Mouse (Mus musculus): ENCODE measurements around the gene Arhgap6.

Gene Arhgap6
- long read RNA-seq, experiment 1, partial matches to known transcripts, result 0 of 1 reads
- long read RNA-seq, experiment 1, other reads (novel, unspliced or antisense), result 1 of 1 reads
- long read RNA-seq, experiment 2, partial matches to known transcripts, result 2 of 2 reads
- long read RNA-seq, experiment 2, other reads (novel, unspliced or antisense), result 0 of 2 reads

DNA sequence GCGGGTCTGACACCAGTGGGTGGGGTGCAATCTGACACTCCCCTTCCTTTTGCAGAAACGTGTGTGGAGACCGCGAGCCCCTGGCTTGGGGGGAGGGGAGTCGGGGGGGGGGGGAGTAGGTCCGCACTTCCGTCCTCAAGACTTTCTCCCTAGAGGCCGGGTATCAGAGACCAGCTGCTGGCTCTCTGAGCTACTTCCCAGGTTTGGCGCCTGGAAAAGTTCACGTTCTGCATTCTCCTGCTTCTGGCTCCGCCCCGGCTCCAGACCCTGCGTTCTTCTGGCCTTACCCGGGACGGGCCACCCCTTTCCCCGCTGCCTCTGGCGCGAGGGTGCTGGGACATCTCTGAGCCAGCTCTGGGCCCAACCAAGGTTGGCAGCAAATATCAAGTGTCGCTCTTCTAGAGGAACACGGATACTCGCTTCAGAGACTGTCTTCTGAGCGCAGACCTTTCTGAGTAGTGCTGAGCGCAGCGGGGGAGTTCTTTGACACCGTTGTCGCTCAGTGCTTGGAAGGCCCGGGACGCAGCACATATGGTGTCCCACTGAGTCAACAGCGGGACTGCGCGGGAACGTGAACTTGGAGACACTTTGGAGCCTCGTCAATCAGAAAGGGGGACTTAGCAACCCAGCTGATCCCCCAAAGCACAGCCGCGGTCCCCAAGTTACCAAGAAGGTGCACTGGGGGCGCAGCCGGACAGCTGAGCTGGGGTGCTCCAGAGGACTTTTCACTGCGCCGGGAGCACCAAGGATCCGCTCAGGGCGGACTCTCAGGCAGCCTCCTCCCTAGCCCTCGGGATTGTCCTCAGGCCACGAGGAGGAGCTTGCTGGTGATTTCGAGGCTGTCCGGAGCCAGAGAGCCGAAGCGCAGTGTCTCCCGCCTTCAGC is at the start of gene Arhgap6:
Gene Arhgap6, plus strand, starts transcription at position 126 of the 885 bp plus-strand sequence.
- intact Hi-C loops (cut with DNase I), result no loop called here

DNA sequence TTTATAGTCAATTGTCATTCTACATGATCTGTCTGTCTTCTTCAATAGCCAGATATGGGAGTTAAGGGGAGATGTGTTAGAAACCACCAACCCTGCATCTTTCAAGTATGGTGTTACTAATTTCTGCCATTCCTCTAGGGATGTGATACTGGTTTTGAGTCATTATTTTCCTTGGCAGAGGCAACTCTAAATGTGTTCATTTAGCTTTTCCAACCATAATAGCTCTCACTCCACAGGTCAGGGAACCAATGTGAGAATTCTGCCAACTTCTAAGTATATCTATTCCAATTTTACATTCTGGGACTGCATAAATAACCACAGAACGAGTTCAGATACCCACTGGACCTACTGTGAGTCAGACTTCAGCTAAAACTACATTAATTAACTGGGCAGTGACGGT is 47.9 kb upstream of the Arhgap6 start:
- intact Hi-C loops (cut with DNase I), result no loop called here

DNA sequence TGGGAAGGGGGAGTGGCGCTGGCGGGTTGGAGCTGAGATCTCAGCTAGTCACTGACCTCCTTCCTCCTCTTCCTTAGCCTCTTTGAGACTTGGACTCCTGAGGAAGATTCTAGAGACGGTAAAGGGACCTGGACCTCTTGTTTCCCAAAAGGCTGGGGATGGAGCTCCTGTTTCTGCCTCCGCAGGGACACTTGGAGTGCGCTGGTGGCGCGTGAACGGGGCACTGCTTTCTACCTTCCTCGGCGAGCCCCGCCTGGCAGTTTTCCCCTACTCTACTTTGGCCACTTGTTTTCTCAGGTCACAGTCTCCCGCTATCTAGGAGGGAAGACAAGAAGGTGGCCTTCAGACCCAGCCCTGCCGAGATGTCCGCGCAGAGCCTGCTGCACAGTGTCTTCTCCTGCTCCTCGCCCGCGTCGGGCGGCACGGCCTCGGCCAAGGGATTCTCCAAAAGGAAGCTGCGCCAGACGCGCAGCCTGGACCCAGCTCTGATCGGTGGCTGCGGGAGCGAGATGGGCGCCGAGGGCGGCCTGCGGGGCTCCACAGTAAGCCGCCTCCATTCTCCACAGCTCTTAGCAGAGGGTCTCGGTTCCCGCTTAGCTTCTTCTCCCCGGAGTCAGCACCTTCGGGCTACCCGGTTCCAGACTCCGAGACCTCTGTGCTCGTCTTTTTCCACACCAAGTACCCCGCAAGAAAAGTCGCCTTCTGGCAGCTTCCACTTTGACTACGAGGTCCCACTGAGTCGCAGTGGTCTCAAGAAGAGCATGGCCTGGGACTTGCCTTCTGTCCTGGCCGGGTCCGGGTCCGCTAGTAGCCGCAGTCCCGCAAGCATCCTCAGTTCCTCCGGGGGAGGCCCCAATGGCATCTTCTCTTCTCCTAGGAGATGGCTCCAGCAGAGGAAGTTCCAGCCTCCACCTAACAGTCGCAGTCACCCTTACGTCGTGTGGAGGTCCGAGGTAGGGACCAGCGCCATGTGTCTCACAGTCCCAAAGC is 1.3 kb downstream of the Arhgap6 start:
- intact Hi-C loops (cut with DNase I), result no loop called here

DNA sequence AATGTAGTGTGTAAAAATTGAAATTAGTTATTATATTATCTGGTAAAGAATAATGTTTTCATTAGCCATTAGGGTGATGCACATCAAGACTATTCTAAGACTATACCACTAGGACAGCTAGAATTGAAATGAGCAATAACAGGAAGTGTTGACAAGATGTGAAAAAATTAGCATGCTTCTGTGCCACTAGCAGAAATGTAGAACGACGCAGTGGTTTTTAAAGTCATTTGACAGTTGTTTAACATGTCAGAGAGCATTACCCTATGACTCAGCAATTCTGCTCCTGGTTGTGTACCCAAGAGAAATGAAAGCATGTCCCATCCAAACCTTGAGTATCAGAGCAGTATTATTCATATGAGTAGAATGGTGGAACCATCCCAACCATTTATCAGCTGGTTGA is 9.8 kb downstream of the Arhgap6 start:
- intact Hi-C loops (cut with DNase I), result no loop called here

DNA sequence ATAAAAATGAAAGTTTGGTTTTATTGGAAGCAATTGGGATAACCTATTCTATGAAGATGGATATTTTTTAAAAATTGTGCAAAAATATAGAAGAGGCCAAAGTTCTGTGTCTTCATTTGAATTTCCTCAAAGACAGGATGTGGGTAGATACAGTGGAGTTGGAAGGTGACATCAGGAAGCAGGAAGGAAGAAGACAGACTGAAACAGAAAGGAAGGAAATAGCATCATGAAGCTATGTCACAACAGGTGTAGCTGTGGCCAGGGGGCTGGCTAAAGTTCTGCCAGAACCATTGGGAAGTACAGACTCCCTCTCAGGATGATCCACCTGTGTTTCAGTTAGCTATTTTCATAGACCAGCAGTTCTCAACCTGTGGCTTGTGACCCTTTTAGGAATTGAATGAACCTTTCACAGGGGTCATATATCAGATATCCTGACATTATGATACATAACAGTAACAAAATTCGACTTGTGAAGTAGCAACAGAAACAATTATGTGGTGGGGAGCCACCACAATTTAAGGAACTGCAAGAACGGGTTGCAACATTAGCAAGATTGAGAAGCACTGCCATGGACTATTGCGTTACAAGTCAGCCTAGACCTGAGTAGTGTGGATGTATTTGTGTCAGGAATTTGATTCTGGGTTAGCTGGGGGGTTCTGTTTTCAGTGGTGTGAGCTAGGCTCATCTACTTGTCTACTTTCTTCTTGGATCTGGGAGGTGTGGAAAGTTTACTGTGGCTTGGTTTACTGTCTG is 15.8 kb downstream of the Arhgap6 start:
- intact Hi-C loops (cut with DNase I), result no loop called here

DNA sequence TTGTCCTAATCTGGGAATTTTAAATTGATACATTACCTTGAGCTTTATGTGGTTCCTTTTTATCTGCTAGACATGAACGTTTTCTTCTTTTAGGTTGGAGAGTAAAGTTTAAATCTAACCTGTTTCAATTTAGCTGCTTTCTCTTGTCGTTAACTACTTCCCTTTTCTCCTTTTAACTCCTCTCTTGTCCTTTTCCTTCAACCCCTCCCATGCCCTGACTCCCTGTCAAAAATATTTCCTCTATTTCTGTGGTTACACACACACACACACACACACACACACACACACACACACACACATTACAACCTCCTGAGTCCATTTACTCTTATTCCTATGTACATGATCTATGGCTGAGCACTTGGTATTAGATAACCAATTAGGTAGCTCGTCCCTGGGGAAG is 24.0 kb downstream of the Arhgap6 start:
- intact Hi-C loops (cut with DNase I), result no loop called here

DNA sequence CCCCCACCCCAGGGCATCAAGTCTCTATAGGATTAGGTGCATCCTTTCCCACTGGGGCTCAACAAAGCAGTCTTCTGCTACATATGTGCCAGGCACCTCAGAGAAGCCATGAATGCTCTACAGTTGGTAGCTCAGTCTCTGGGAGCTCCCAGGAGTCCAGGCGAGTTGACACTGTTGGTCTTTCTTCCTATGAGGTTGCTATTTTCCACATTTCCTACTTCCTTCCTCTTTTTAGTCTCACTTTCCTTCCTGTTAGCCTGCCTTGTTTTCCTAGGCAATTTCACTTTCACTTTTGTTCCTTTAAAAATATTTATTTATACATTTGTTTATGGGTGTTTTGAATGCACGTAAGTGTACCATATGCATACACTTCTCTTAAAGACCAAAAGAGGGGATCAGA is 29.3 kb downstream of the Arhgap6 start:
- intact Hi-C loops (cut with DNase I), result no loop called here

DNA sequence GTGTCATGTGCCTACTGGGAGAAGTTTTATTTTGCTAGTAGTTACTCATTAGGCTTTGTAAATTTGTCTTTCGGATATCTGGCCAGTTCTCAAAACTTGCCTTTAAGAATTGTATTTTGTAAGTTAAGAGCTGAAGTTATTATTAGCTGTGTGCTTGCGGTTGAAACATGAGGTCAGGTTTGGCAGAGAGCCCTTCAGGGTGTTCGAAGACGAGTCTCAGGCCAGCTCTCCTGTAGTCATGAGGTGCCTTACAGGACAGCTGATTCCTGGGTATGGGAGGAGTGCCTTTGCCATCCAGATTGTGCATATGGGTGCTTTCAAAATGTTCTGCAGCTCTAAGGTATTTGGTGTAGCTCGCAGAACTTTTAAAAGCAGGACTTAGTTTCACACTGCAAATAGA is 37.4 kb downstream of the Arhgap6 start:
- intact Hi-C loops (cut with DNase I), result no loop called here

DNA sequence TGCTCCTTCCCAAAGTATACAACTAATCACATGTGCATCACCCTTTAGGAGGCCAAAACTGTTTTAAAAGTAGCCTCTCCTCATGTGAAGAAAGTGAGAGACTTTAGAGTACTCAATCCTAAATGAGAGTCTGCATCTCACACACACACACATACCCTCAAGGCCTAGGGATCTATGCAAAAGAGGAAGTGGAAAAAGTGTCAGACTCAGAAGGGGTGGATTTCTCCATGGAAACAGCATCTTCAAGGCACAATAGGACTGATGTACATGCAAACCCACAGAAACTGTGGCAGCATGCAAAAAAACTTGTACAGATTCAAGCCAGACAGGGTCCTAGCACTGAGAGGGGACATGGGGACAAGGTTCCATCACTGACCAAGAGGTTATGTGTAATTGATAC is 53.2 kb downstream of the Arhgap6 start:
- intact Hi-C loops (cut with DNase I), result no loop called here

DNA sequence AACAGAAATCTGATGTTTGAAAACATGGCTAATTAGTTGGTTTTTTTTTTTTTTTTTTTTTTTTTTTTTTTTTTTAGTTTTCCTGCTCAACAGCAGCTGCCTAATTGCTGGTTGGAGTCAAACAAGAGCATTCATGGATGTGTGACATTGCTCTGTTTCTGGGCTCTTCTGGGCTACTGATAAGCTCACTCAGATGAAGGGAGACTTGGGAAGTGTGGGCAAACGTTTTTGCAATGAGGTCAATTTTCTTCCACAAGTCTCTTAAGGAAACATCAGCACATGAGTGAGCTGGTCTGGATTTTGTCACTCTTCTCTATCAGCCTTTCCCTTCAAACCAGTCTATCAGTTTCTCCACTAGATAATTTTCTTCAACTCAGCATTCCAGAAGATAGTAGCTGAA is 79.8 kb downstream of the Arhgap6 start:
- intact Hi-C loops (cut with DNase I), result no loop called here

DNA sequence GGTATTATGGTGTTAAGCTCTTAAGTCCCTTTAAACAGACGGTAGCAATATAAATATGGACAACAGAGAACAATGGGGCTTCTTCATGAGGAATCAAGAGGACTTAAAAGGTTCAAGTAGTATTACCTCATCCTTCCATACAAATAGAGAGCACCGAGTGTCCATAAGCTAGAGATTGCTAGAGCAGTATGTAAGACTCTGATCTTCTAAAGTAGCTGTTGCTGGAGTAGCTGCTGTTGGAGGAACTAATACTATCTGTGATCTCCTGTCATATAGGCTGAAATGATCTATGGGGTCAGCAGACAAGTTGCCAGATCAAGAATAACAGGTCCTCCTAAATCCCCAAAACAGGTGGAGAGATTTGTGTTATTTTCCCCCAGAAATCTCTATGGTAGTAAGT is 108.7 kb downstream of the Arhgap6 start:
- intact Hi-C loops (cut with DNase I), result no loop called here

DNA sequence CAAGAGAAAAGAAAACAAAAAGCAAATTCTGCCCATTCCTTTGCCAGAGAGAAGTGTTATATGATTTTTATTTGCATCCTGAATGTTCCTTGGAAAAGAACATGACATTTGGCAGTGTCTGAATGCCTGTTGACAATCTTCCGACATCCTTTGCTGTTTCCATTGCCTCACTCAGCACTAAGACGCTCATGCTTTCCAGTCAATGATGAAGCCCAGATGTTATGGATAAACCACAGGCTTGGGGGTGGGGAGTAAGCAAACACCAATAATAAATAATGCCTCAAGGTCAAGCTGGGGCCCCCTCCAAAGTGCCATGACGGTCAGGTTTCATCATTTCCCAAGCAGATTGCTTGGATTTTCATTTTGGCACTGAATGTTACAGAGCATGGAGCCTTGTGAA is 109.2 kb downstream of the Arhgap6 start:
- intact Hi-C loops (cut with DNase I), result no loop called here

DNA sequence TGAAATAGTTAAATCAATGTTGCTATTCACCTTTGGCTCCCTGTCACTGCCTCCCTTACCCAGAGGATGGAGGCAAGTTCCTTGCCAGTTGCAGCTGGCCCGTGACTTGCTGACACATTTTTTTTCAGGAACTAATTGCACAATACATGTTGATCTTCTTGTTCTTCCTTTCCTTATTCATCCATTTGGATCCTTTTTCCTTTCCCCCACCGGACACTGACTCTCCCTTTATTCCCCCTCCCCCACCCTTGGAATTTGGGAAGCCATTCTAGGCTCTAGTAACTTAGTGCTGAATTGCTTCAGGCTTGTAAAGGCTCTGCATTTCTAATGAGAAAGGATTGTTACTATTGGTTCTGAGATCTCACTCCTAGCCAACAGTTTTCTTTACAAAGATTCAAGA is 112.7 kb downstream of the Arhgap6 start:
- intact Hi-C loops (cut with DNase I), result no loop called here

DNA sequence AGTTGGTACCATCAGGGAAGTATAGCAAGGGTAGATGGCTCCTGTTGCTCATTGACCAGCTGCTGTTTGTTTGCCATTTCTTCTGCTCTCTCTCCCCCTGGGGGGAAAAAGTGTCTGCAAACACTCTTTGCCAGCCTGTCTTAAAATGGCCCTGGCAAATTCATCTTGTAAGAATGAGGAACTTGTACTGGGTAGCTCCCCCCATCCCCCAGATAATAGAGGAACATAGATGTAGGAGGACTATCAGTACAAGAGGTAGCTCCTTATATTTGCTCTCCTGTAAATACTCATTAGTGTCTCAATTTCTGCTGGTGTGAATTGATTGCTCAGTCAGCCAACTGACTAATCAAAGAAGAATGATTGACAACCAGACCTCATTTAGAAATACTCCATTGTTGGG is 118.6 kb downstream of the Arhgap6 start:
- intact Hi-C loops (cut with DNase I), result no loop called here

DNA sequence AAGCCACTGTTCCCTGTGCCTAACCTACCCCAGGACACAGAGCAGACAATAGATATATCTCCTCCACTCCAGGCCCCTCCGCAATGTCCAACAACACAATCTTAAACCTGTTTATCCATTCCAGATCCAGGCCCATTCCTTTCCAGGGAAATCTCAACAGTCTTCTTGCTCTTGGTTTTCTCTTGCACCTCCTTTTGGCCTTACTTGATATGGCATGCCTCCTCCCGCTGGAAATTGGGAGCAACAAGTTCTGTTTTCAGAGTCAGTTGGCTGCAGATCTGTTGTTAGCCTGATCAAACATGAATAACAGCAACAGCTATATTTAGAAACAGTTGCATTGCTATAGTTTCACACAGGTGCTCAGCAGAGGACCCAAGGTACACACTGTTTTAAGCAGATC is 126.0 kb downstream of the Arhgap6 start:
- intact Hi-C loops (cut with DNase I), result no loop called here

DNA sequence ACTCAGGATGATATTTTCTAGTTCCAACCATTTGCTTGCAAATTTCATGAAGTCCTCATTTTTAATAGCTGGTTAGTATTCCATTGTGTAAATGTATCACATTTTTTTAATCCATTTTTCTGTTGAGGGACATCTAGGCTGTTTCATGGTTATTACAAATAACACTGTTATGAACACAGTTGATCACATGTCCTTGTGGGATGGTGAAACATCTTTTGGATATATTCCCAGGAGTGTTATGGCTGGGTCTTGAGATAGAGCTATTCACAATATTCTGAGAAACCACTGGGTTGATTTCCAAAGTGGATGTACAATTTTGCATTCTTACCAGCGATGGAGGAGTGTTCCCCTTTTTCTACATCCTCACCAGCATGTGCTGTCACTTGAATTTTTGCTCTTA is 137.5 kb downstream of the Arhgap6 start:
- intact Hi-C loops (cut with DNase I), result loop anchor here (10.0 kb wide), 1 partner anchor 268 kb away; no protein-coding TSS in a partner anchor

DNA sequence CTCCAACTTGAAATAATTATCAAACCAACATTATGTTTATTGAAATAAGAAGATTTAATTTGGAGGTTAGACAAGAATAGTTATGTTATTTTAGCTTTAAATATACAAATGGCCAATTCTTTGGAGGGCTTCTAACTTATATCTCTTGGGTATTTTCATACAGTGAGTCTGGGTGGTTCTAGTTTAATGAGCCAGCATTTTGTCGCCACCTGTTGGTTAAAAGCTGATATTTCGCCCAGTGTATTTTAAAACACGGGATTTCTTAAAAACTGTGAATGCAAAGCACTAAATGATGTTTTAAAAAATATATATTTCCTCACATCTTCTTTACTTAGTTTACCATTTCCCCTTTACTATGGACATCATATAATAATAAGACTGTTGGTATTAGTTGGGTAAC is 140.5 kb downstream of the Arhgap6 start:
- intact Hi-C loops (cut with DNase I), result loop anchor here (5.0 to 10.0 kb wide), 3 partner anchors 218 to 367 kb away; no protein-coding TSS in a partner anchor

DNA sequence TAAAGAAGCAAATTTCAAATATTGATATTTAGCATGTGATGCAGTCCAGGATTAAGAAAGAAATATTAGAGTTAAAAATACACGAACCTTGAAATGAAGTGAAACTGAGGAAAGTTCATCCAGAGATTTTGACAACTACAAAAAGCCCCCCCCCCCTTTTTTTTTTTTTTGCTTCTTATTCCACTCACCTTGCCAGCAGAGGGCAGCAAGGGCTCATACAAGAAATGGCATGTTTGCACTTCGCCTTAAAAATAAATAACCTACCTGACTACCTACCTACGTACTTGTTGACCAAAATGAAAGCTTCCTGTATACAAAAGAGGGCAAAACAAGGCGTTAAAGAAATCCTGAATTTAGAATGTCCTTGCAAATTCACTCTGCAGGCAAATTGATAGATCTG is 143.0 kb downstream of the Arhgap6 start:
- intact Hi-C loops (cut with DNase I), result loop anchor here (2.0 to 10.0 kb wide), 4 partner anchors 147 to 364 kb away; no protein-coding TSS in a partner anchor

DNA sequence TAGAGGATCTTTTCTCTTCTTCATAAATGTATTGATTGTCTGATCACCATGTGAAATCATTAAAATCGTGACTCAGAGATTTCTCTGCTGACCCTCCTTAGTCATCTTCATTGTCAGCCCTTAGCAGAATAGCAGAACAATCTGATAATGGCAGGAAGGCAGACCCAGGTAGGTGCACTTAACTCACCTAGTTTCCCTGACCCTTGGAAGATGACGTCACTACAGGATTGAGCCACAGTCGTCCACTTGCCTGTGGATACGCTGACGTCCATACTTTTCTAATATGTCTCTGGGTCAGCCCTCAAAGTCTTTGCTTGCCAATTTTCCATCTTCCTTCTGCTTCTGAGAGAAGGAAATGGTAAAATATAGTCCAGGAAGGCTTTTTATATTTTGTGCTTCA is 146.8 kb downstream of the Arhgap6 start:
- intact Hi-C loops (cut with DNase I), result no loop called here

DNA sequence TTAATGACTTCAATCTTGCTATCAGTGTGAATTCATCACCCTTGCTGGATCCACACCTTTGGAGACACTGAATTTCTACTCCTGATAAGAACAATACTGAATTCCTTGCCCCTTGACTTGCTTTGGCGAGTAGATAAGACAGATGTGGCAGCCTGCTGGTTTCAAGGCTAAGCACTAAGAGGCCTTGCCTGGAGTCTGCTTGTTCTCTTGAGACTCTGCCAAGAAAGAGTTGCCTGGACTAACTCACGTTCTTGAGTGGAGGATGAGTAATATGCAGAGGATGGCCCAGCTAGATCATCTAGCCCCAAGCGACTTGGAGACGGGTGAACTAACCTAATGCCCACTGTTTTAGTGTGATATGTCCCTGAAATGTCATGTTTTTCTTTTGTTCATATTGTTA is 148.3 kb downstream of the Arhgap6 start:
- intact Hi-C loops (cut with DNase I), result no loop called here

DNA sequence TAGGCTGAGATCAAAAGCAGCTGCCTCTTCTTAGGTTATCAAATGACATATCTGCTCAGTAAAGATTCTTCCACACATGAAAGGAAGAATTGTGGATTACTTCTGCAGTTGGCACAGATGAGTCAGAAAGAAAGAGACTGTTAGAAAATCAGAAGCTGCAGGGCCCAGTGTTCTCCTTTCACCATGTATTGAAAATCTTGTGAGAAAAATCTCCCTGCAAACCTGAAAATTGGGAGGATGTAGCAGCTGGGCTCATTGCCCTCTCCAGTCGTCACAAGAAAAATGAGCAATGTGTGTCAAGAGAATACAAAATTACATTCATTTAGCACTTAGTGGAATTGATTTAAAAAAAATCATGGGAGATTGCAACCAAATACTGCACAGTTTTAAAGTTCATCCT is 180.5 kb downstream of the Arhgap6 start:
- intact Hi-C loops (cut with DNase I), result no loop called here

Data from adrenal gland (tissue).